Mouse (Mus musculus) testis, postnatal 10 days (tissue): ENCODE results near the gene Atp8b4.
"Not testable (repeated sequence)": the region's sequence is repeated elsewhere in the genome, so short reads cannot be mapped to it uniquely, and the experiment has no call there.

Source experiments
- DNase-seq: peaks from one replicate; pipeline ENCODE4 v3.0.0; 2021; ENCODE audit warnings: low spot score

Gene Atp8b4

DNA sequence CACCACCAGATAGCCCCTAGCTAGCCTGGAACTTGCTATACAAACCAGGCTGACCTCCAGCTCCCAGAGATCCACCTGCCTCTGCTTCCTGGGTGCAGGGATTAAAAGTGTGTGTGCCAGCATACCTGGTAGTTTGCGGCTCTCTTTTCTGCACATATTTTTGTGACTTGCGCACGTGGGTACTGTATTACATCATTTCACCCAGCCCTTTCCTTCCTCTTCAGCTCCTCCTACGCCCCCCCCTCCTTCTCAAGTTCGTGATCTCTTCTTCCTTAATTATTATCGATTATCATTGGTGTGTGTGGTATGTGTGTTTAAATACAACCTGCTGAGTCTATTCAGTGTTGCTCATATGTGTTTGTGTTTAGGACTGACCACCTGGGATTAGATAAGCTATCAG lies at the start of gene Atp8b4:
Atp8b4 (minus strand) TSS at position 154 of the 400 bp plus-strand sequence.
- no peak for DNase-seq

DNA sequence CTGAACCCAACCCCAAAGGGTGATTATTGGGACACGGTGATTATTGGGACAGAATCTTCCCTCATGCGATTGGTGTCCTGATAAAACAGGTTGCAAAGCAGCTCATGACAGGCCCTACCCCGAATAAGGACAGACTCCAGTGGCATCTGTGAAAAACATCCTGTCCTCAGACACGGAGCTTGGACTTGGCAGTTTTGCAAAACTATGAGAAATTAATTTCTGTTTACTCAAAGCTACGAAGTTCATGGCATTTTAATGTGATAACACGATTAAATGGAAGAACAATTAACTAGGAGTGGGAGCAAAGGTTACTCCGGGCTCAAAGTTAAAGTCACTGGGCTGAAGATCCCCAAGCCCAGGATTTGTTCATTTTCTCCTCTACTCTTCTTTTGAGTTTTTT lies 49.2 kb upstream of the Atp8b4 start:
- no peak for DNase-seq

DNA sequence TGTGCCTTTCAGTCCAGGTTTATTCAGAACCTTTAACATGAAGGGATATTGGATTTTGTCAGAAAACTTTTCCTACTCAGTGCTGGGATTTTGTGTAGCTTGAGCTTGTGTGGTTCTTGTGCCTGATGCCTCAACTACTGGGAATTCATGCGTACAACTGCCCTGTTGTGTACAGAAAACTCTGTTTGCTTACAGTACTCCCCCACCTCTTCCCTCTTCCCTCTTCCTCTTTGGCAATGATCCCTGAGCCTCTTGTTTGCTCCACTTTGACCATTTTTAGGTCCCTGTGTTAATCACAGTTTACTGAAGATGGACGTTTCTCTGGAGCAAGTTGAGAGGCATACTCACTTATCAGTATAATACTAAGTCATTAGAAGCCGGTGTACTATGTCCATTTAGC lies 45.9 kb upstream of the Atp8b4 start:
- DNase-seq = no peak

GRCm38 (mm10) chr2:126545297-126545696 lies 44.8 kb upstream of the Atp8b4 start:
- DNase-seq = no peak

DNA sequence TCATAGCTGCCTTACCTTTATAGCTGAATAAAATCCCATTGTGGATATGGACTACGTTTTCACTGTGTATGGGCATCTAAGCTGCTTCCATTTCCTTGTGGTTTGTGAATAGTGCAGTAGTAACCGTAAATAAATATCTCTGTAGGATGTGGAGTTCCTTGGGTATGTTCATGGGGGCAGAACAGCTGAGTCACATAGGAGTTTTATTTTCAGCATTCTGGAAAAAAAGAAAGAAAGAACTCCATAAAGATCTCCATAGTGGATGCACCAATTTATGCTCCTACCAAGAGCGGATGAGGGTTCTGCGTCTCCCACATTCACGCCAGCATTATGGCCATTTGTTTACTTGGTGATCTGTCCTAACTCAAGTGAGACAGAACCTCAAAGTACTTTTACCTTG lies 41.7 kb upstream of the Atp8b4 start:
- no peak for DNase-seq

GRCm38 (mm10) chr2:126540390-126540925 lies 40.0 kb upstream of the Atp8b4 start:
- no peak for DNase-seq

DNA sequence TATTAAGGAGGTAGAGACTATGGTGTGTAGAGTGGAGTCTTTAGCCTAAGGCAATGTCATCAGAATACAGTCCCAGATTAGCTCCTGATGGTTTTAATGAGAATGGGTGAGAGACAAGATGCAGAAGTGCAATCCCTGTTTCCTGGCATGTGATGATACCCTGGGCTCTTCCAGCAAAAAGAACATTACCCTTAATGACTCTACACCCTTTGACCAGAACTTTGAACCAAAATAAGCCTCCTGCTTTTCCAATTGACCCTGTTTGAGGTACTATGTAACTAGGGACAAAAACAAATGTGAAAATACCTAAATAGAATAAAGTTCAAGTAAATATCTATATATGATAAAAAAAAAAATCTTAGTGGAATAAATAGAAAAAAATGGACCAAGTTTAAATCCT lies 37.2 kb upstream of the Atp8b4 start:
- no peak for DNase-seq

- no peak for DNase-seq
Measured at GRCm38 (mm10) chr2:126530581-126530980, 30.1 kb upstream of the Atp8b4 start.

DNA sequence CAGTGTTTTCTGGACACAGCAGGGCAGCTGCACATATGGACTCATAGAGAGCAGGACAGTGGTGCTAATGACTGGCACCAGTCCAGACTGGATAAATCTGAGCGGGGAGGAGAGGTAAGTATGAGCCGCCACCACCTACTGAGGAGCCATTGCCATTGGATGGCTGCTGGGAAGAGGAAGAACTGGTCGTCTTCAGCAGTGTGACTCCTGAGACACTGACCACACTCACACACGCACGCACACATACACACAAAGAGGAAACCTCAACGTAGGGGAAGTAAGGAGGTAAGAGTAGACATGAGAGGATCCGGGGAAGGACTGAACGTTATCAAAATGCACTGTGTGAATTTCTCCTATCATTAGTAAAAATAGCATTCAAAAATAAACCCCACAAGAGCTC lies 27.0 kb upstream of the Atp8b4 start:
- no peak for DNase-seq

DNA sequence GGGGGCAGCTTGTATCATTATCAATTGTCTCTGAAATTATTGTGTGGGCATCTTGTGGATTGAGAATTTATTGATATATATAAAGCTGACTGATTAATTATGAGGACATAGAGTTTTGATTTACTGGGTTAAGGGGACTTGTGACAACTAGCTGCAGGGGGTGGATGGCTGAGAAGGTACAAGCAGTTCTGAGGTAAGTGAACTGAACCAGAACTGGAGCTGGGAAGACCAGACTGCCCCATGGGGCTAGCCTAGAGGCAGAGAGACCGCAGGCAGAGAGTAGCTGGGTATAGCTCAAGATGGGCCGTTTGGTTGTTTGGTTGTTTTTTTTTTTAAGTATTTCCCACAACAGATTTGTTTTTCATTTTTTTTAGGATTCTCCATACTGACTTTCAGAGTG lies 23.8 kb upstream of the Atp8b4 start:
- DNase-seq = no peak

- DNase-seq = not testable (repeated sequence)
Measured at GRCm38 (mm10) chr2:126523101-126523745, 22.7 kb upstream of the Atp8b4 start.

GRCm38 (mm10) chr2:126522056-126522455 lies 21.6 kb upstream of the Atp8b4 start:
- DNase-seq = no peak

GRCm38 (mm10) chr2:126521471-126521870 lies 21.0 kb upstream of the Atp8b4 start:
- no peak for DNase-seq

- no peak for DNase-seq
Measured at GRCm38 (mm10) chr2:126520828-126521227, 20.4 kb upstream of the Atp8b4 start.

GRCm38 (mm10) chr2:126519872-126520581 lies 19.6 kb upstream of the Atp8b4 start:
- peak; percentile 64 for DNase-seq

DNA sequence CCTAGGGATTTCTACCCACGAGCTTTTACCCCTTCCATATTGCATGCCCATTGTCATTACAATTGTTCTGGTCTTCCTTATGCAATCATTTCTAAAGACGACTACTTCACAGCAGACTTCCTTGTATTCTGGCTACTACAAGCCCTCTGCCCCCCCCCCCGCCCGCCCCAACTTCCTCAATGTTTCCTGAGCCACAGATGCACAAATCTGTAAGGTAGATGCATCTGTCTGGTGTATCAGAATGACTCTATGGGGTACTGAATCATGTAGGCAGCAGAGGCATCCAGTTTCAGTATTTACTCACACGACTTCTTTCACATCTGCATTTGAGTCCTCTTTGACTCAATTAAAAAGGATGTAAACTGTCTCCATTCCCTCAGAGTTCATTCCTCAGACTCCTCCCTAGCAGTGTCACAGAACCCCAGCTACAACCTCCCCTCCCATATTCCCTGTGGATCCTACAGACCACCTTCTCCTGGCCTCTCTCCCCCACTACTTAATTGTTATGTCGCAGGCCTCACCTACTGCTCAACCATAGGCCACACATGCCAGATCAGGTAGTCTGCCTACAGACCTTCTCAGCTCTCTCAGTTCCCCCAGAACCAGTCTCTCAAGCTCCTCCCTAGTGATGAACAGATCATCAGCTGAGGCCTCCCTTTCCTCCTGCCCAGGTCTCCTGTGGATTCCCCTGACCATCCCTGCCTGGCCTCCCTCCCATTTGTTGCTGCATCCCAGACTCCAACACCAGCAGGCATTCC lies 14.8 kb upstream of the Atp8b4 start:
- no peak for DNase-seq

DNA sequence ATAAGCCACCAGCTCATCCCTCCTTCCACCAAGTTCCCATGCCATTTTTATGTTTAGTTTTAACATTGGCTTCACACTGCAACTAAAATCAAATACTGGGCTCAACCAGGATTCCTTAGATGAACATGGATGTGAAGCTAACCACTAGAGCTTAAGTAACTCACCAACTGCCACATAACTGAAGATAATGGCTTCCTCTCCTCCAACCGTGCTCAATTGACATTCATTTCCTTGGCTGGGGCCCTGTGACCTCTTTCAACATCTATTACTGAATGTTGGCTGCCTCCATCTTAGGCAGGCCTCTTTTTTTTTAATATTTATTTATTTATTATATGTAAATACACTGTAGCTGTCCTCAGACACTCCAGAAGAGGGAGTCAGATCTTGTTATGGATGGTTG lies 7.8 kb upstream of the Atp8b4 start:
- no peak for DNase-seq

GRCm38 (mm10) chr2:126507477-126507876 lies 7.0 kb upstream of the Atp8b4 start:
- DNase-seq = no peak

DNA sequence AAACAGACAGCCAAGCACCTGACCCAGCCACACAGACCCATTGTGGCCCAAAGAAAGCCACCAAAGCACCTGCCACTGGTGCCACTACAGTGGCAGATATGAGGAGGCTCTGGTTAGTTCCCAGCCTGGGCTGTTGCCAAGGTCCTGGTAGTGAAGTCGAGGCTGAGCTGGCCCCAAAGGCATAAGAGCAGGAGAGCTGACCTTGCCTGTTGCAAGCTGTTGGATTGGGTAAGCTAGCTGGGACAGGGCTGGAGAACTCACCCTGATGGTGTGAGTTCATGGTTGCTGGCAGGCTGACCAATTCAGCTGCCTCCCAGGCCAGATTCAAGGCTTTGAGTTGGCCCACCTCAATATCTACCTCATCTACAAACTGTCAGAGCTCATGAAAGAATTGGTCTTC lies 4.7 kb upstream of the Atp8b4 start:
- DNase-seq = no peak

DNA sequence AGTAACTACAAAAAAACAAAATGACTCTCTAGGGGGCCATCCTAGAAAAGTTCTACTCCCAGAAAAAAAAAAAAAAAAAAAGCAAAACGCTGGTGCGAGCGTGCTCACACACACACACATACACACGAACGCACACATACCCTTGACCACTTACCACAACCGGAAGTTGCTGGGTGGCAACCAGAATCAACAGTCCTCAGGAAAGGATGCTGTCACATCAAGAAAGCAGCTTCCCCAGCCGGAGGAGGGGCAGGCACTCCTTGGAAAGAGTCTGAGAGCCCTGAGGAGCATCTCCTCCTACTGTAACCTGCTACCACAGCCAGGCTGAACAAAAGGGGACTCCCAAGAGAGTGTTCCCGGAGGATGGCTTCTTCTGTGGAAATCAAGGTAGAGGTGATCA lies 744 bp downstream of the Atp8b4 start:
- no peak for DNase-seq

DNA sequence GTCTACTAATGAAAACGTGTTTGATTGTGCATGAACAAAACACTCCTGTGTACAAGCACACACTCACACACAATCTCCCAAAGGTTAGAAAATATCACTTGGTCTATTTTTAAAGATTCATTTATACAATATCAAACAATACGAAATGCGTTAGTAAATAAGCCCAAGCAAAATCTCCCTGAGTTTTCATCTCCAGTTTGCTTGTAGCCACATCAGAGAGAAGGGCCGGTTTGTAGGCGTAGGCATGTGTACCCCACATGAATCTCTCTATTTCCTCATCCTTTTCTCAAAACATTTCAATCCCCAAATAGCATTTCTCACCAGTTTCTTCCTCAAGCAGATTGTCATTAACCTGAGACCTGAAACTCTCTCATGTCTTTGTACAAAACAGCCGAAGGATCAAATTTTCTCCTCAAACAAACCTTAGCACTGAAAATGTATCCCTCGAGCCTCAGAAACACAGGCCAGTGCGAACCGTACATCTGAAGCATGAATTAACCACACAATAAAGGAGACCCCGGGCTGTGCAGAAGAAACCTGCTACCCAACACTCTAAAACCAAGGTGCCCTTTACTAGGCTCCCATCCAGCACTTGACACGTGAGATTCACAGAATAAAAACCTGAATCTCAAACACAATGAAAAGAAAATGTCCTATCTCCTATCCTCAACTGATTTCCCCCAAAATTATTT lies 1.6 kb downstream of the Atp8b4 start:
- no peak for DNase-seq

- DNase-seq = no peak
Measured at GRCm38 (mm10) chr2:126496838-126497237, 3.6 kb downstream of the Atp8b4 start.
